In the genomic region with DNA sequence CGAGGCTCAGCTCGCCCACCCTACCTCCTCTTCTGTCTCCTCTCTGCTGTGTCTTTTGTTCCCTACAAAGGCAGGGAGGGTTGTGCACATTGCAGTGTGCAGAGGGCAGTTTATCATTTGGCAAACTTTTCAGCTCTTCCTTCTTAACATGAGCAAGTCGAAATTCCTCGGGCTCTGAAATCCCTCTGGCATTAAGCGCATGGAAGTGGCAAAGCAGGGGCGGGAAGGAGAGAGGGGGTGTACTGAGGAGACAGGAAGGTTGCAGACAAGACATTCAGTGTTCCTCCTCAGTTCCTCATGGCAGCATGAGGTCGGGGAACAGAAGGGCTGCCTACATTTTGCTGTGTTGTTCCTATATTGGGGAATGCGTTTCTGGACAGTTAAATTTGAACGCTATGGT, we compare ENCODE assay signal across 25 mouse cellular contexts. TPM values are rescaled to one million over a fixed set of nuclear protein-coding genes. Genes with fewer than 3 reads are reported as not detected.
A peak's percentile ranks its signal among the peaks of the same experiment; 100 is the strongest.
DNase-seq lines count a peak whose midpoint lies in the region; ATAC-seq lines count a peak whose summit lies in the region.
"Had no signal": no experiment of that assay in that cellular context is flagged by ENCODE, and none has a peak within 500 bp of the region (broad histone marks: within the 10 kb centered on the region; RNA-seq: fewer than 3 reads in every experiment).

No protein-coding gene starts in this region.

- H3K27ac ChIP-seq in hindbrain, embryonic 10.5 days, result peak overlapping the region; percentile 13; the same call in 1 of the 2 replicates
- H3K27ac ChIP-seq in hindbrain, embryonic 13.5 days, result no peak overlapping the region

- DNase-seq in frontal cortex, postnatal 25 days (ENCODE audit: low spot score in 2 of 2), result no peak
- DNase-seq in hindbrain, embryonic 10.5 days (ENCODE audit: low spot score), result no peak
- peak; percentile 82 for DNase-seq in brain, adult 2 months (ENCODE audit: low read depth, low spot score)
- DNase-seq in telencephalon, adult 2 months (ENCODE audit: low read depth, low spot score), result peak; percentile 44
- DNase-seq in right cerebral cortex, postnatal 14 days, result no peak
- DNase-seq: adrenal gland, adult 2 months; adrenal gland, adult 8-10 months; adrenal gland, postnatal 10 days; adrenal gland, postnatal 14 days; adrenal gland, postnatal 25 days; adrenal gland, postnatal 36 days; B cell, adult 2 months; cerebellum, adult 11 months; cerebellum, adult 11-12 months; cerebellum, adult 18-20 months had no signal

- peaks cover 13% of the 10 kb centered on the region; the same call in 1 of the 2 replicates for H3K27me3 ChIP-seq in hindbrain, embryonic 10.5 days (ENCODE audit: insufficient read depth, poor library complexity, severe bottlenecking)
- 0 out of 2 replicates have a peak, but pooled peaks cover 4% of the 10 kb centered on the region for H3K27me3 ChIP-seq in hindbrain, embryonic 13.5 days
- H3K27me3 ChIP-seq: Patski had no signal

- peaks cover 28% of the 10 kb centered on the region for H3K4me1 ChIP-seq in hindbrain, embryonic 10.5 days (replicated peaks)
- peaks cover 28% of the 10 kb centered on the region for H3K4me1 ChIP-seq in hindbrain, embryonic 13.5 days (replicated peaks)

- WGBS in hindbrain, embryonic 10.5 days, result 55% methylated on average over 9 of the region's 9 CpGs
- WGBS in hindbrain, embryonic 13.5 days, result 51% methylated on average over 8 of the region's 9 CpGs

- H3K36me3 ChIP-seq in hindbrain, embryonic 10.5 days, result no peaks in the 10 kb centered on the region
- peaks cover 3% of the 10 kb centered on the region; the same call in 1 of the 2 replicates for H3K36me3 ChIP-seq in hindbrain, embryonic 13.5 days
- H3K36me3 ChIP-seq: G1E had no signal

- H3K9me3 ChIP-seq in hindbrain, embryonic 10.5 days, result no peaks in the 10 kb centered on the region
- no peaks in the 10 kb centered on the region for H3K9me3 ChIP-seq in hindbrain, embryonic 13.5 days
- H3K9me3 ChIP-seq: G1E had no signal

- H3K4me3 ChIP-seq in hindbrain, embryonic 10.5 days, result no peak overlapping the region
- H3K4me3 ChIP-seq in hindbrain, embryonic 13.5 days, result no peak overlapping the region

- ATAC-seq in frontal cortex, adult (ENCODE audit: low TSS enrichment), result peak; percentile 49
- ATAC-seq in hindbrain, embryonic 13.5 days (ENCODE audit: low FRiP score), result no peak
- ATAC-seq in megakaryocyte-erythroid progenitor cell, adult 5-6 weeks (replicated peaks; ENCODE audit: low FRiP score, low TSS enrichment, poor library complexity, severe bottlenecking), result no peak
- ATAC-seq: activated CD4-positive, CD25-positive, alpha-beta regulatory T cell, adult 4 months; CD4-positive, CD25-positive, alpha-beta regulatory T cell, adult 4 months; Patski had no signal

- H3K9ac ChIP-seq in hindbrain, embryonic 13.5 days, result no peak overlapping the region

- no peak overlapping the region for H3K4me2 ChIP-seq in hindbrain, embryonic 13.5 days

RNA-seq across cellular contexts. Expression of a gene that starts 19.9 kb away (rescaled TPM):
- 4.9 and 8.9 TPM in 2 replicates for polyA plus RNA-seq in hindbrain, embryonic 10.5 days (2016; fragmentation: Nextera tagmentation; extraction: Ambion mirVana)
- 24.4 and 26.4 TPM in 2 replicates for polyA plus RNA-seq in hindbrain, embryonic 13.5 days (2015; fragmentation: Nextera tagmentation; extraction: Ambion mirVana)
- total RNA-seq in megakaryocyte-erythroid progenitor cell, adult 5-6 weeks (2014; fragmentation: Nextera tagmentation), result not detected in 2 replicates
- total RNA-seq in megakaryocyte-erythroid progenitor cell, adult 5-6 weeks (2017), result not detected in 2 replicates
- total RNA-seq: adrenal gland, adult 18-20 months; adrenal gland, postnatal 25 days; CH12.LX; MEL had no signal
- polyA plus RNA-seq: G1E had no signal

Comparison
In these comparisons a context has a peak if more than half of its experiments do, and no peak if none do; other contexts are left out.
1. DNase-seq: peak in brain, adult 2 months (single experiment) and telencephalon, adult 2 months (single experiment); none in frontal cortex, postnatal 25 days (0 of 2), hindbrain, embryonic 10.5 days (single experiment) and right cerebral cortex, postnatal 14 days (single experiment).